Mouse (Mus musculus): Measurements from ENCODE around the gene Arf1.
A peak's percentile ranks its signal among the peaks of the same experiment; 100 is the strongest.

The Arf1 gene

DNA sequence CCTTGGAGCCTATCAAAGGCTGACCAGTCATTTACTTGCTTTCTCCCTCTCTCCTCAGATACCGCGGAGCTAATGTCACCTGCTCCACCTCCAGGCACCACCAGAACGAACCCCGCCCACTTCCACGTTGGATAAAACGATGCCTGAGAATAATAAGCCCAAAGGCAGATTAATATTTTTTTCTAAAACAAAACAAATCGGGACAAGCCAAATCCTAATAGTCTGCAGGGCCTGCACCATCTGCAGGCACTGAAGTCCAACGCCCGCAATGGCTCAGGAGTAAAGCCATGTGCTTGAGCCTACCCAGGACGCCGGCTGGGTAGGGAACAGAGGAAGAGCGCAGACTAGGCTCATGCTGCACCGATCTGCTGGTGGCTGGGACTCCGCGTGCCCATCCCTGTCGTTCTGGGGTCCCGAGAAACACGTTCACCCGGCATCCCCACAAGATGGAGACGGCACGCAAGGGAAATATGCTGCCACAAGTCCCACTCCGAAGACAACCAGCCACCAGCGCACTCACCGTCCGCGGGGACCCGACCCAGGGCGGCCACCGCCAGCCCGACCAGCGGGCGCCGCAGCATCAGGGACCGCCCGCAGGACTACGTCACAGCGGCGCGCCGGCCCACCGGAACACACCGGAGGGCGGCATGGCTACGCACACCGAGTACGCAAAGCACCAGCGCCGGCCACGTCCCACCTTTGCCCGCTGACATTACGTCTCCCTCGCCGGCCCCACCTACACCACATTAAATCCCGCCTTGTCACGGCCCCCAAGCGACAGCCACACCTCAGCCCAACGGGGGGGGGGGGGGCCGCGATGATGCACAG lies 36.6 kb downstream of the Arf1 start:
- peak; percentile 91 for DNase-seq (ENCODE audit: low spot score)

DNA sequence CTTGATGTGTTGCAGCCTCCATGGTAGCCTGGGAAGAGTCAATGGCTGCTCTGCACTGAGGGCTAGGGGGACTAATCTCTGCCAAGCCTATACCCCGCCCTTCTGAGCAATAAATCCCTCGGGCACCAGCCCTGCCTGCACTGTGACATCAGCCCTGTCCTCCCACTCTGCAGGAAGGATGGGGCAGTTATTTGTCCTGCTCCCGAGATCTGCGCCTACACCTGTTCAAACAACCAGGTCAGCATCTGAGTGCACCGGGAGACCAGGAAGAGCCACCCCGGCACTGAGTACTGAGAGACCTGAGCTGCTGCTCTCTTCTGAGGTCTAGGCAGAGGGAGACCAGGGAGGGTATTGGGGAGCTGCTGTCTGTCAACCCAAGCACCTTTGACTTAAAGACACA lies 40.4 kb downstream of the Arf1 start:
- no peak for DNase-seq (ENCODE audit: low spot score)

DNA sequence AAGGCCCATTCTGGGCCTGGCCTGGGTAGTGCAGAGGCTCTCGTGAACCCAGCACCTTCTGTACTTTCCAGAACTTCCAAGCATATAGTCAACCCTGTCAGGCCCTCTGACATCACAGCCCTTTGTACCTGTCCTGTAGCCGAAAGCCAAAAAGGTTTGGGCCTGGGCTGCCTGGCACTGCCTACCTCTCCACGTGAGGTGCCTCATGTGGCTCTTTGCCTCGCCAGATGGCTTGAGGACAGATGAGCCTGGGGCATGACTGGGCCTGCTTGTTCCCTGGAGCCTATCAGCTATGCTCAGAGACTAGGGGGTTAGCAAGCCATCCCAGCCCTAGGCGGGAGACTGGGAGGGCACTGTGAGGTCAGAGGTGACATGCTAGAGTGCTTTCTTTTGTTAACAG lies 42.6 kb downstream of the Arf1 start:
- DNase-seq (ENCODE audit: low spot score): no peak

DNA sequence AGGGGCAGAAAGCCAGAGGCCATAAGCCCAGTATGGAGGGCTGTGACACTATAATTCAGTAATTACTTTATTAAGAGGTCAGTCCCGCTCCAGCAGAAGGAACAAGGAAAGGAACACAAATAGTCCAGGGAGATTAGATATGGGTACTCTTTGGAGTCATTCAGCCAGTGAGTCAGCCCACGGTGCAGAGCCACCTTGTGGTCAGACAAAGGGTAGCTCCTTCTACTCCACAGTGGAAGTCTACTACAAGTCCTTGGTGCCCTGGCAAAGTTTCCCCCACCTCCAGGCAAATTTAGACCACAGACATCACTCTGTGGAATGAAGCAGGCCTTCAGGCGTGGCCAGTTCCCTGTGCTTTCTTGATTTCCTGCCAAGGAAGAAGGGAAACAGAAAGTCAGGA lies 44.2 kb downstream of the Arf1 start:
- peak; percentile 67 for DNase-seq (ENCODE audit: low spot score)

DNA sequence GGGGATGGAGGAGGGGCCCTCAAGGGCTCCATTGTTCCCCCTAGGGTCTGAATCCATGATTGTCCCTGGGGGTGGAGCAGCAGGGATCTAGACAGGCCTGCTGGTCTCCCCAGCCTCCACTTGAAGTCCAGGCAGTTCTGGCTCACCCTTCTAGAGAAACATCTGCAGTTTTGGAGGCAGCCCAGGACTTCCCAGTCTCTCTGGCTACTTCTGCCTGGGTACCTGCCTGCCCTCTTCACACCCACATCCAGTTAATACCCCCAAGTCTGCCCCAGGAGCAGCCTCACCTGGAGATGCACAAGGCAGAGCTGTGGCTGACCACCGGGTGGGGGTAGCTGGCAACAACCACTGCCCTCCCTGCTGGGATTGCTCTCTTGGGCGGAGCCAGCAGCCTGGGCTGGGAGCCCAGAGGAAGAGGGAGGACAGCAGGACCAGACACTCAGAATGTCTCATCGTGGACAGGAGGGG lies 45.2 kb downstream of the Arf1 start, which contains the start of gene Gjc2:
Gene Gjc2, minus strand, starts transcription at position 350 of the 468 bp plus-strand sequence.
- peak; percentile 75 for DNase-seq (ENCODE audit: low spot score)

DNA sequence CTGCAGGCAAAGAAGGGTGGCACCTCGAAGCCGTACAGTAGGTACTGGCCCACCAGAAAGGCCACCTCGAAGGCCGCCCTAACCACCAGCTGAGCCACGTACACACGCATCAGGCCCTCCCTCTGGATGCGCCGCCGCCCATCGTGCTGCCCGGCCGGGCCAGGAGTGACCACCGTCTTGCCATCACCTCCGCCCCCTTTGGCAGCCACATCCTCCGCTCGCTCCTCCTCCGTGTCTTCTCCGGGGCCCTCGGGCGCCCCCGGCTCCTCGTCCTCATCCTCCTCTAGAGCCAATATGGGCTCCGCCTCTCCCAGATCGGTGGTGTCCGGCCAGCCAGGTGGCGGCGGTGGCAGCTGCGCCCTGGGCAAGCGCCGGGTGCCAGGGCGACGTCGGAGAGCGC lies 51.1 kb downstream of the Arf1 start:
- DNase-seq (ENCODE audit: low spot score): no peak

DNA sequence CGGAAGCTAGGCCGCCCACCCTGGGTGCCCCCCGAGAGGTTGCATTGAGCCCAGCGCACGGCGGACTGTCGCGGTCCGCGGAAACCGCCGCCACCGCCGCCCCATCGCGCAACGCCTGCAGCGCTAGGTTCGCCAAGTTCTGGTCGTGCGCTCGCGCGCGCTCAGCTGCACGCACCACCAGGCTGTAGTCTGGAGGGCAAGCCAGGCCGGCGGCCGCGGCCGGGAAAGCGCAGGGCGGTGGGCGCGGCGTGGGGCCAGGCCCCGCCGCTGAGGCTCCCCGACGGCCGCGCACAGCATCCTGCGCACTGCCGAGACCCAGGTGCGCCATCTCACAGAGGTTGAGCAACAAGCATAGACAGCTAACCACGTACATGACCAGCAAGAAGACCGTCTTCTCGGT lies 51.6 kb downstream of the Arf1 start:
- DNase-seq (ENCODE audit: low spot score): no peak

DNA sequence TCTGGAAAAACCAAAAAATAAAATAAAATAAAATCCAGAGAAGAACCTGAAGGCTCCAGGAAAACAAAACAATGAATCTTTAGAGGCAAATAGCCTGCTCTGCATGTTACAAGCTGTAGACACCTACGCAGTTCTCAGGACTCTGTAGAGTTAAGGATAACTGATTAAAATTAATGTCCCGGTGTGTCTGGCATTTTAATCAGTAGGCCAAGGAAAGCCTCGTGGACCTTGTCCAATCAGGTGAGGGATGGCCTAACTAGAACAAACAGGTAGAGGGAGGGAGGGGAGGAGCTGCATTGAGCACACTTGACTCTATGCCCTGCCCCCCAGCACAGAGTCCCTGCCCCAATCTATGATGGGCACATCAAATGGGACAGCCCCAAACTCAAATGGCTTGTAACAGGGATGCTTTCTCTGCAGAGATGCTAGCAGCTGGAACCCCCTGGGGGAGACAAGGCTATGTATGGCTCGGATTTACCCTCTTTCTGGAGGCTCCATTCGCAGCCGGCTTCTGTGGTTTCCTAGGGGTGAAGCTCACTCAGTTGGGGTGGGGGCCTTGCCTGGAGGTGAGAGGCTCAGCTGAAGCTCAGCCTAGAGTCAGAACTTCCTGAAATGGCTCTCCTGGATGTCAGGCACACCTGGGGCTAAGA lies 53.8 kb downstream of the Arf1 start:
- DNase-seq (ENCODE audit: low spot score): no peak

DNA sequence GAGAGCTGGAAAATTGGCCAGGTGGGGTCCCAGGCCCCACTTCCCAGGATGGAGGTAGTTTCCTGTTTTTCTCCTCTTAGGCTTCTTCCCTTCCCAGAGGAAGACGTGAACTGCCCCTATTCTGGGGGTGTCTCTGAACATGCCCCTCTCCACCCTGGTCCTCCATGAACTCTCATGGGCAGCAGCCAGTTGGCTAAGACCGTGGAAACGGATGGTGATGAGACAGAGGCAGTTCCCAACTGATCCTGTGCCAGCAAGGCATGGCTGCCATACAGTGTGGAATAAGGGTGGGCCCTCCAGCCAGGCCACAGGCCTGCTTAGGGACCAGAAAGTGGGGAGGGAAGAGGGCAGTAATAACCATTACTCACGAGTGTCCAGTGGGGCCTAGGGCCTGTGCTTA lies 57.5 kb downstream of the Arf1 start:
- no peak for DNase-seq (ENCODE audit: low spot score)

DNA sequence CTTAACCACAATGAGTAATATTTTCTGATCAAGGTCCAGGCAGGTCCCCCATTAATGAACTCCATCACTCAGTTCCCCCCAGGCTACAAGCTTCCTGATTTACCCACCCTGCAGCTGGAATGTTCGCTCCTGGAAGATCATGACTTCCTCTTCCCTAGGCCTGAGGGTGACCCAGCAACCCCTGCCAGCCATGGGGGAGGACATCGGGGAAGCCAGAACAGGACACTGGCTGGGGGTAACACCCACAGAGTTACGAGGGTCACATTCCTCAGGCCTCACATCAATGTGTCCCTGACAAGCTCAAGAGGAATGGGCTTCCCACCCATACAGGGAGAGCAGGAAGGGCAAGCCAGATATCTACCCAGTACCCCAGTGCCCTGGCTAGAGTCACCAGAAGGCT lies 58.3 kb downstream of the Arf1 start:
- DNase-seq (ENCODE audit: low spot score): no peak

DNA sequence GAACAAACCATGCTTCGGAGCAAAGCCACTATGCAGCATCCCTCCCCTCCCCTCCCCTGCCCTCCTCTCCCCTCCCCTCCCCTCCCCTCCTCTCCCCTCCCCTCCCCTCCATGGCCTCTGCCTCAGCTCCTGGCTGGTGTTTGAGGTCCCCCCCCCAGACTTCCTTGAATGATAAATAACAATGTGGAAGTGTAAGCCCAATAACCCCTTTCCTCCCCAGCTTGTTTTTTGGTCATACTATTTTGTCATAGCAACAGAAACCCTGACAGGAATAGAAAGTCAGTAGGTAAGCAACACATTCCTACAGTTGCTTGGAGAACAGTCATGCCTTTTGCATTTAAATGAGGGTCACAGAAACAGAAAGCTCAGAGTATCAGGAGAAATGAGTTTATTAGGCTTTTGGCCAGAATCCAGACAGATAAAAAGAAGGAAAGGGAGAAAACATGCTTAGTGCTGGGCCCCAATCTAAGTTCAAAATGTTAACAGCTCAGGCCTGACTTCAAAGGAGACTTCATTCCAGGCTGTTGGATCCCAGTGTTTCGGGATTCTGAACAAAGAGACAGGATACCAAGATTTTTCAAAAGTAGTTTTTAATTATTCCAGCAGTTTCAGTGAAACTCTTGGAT lies 62.3 kb downstream of the Arf1 start:
- DNase-seq (ENCODE audit: low spot score): no peak

DNA sequence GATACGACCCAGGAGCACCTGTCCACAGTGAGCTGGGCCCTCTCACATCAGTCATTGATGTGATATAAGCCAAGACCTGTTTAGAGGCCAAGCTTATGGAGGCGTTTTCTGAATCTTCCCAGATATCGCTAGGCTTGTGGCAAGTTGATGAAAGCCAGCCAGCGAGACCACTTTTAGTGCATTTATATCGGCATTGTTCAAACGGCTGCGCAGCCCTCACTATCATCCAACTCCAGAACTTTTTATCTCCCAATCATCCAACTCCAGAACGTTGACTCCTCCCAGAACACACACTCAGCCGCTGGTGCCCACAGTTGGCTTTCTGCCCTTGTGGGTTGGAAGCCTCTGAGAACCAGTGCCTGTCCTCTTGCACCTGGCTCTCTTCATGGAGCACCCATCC lies 63.7 kb downstream of the Arf1 start:
- no peak for DNase-seq (ENCODE audit: low spot score)

DNA sequence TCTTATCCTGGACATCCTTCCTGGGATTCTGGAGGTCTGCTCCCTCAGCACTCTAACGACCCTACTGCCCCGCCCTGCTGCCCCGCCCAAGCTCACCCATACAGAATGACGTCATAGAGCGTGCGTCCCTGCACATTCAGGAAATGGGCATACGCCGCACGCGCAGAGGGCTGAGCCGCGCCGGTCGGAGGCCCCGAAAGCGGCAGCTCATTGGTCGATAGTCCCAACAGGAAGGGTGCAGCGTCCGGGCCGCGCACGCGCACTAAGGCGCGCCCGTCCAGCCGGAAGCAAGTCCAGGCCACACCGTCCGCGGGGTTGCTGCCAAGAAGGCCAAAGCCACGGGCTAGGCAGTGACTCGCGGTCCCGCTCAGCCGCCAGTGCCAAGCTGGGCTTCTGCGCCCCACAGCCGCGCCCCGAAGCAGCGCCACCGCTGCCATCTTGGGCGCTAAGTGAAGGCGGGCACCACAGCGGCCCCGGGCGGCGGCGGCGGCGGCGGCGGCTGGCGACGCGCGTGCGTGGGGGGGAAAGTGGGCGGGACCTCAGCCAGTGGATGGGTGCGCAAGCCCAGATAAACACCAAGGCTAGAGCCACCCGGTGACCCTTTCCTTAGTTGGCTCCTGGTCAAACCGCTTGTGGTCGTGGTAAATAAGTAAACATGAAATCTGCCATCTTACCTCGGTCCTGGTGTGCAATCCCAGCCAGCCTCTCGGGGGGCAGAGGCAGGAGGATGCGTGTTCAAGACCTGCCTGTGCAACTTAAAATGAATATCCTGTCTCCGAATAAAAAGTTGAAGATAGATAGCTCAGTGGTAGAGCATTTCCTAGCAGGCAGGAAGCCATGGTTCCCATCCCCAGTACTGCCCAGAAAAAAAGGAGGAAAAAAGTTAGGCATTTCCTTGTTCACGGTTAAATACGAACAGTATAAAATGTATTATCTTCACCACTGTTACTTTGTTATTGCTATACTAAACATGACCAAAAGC lies 64.5 kb downstream of the Arf1 start, which contains the start of gene Iba57:
Gene Iba57, minus strand, starts transcription at position 485 of the 982 bp plus-strand sequence.
- DNase-seq (ENCODE audit: low spot score): peak; percentile 99

DNA sequence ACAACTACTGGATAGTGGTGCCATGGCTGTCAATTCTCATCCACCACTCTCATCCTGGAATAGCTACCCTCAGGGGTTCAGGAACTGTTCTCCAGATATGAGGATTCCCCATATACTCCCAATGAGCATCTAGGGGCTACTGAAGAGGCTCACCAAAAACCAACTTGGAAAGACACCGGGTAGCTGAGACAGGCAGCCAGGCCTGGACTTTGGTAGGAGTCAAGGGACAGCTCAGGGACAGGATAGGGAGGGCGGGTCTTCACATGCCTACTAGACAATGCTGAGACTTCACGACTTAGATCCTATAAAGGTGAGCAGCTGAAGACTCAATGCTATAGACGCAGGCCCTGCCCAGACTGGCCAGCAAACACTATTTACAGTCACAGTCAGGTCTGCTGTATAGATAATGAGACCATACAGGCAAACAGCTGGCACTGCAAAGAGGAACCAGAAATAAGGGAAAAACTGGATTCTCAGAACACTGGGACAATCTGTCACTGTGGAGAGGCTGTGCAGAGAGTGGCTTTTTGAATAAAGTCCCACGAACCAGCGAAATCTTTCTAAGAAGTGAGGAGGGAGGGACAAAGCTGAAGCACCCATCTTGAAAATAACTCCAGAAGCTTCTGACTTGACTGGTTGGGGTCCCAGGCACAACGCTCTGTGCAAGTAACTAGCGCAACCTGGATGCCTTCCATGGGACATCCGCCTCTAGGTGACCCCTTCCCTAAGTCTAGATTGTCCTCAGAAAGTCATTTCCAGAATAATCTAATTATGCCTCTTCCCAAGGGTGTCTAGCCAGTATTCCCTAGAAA lies 65.4 kb downstream of the Arf1 start:
- DNase-seq (ENCODE audit: low spot score): no peak

Data from urinary bladder, postnatal 14 days (tissue).